Mouse (Mus musculus) heart, embryonic 15.5 days (tissue): Measurements from ENCODE around the gene Tmem208. TPM values are rescaled to one million over a fixed set of nuclear protein-coding genes. Genes with fewer than 3 reads are reported as not detected.

ENCODE experiments used
- ATAC-seq: fragments of 200-750 bp; cut with Nextera tagmentation; replicated peaks from 2 replicates; pipeline ENCODE4 v1.8.0; 2017; ENCODE audit warnings: low read depth, moderate TSS enrichment; ENCODE audit not compliant: insufficient number of reproducible peaks, insufficient read depth, low FRiP score
- H3K27ac ChIP-seq: fragments of 300-500 bp; sonication (generic); 2 replicates; pipeline ENCODE4 v1.5.1; 2015; ENCODE audit warnings: mild to moderate bottlenecking, inconsistent platforms
- H3K27me3 ChIP-seq: fragments of 300-500 bp; sonication (generic); 2 replicates; pipeline ENCODE4 v1.6.1; 2015; ENCODE audit warnings: inconsistent platforms
- H3K36me3 ChIP-seq: fragments of 300-500 bp; sonication (generic); 2 replicates; pipeline ENCODE4 v1.6.1; 2015; ENCODE audit warnings: mild to moderate bottlenecking, inconsistent platforms
- H3K4me1 ChIP-seq: fragments of 300-500 bp; sonication (generic); replicated peaks from 2 replicates; pipeline ENCODE4 v1.6.1; 2015; ENCODE audit warnings: inconsistent platforms
- H3K4me2 ChIP-seq: fragments of 300-500 bp; sonication (generic); 2 replicates; pipeline ENCODE4 v1.6.1; 2015; ENCODE audit warnings: inconsistent platforms, mild to moderate bottlenecking, moderate library complexity
- H3K4me3 ChIP-seq: fragments of 300-500 bp; sonication (generic); 2 replicates; pipeline ENCODE4 v1.5.1; 2015; ENCODE audit warnings: mild to moderate bottlenecking, inconsistent platforms
- H3K9ac ChIP-seq: fragments of 300-500 bp; sonication (generic); 2 replicates; pipeline ENCODE4 v1.6.1; 2015; ENCODE audit warnings: mild to moderate bottlenecking, inconsistent platforms
- H3K9me3 ChIP-seq: fragments of 300-500 bp; sonication (generic); replicated peaks from 2 replicates; pipeline ENCODE4 v1.6.1; 2016; ENCODE audit warnings: inconsistent platforms
- WGBS: fragments of 180-500 bp; shearing (Covaris S2); methylation state at CpG from one replicate; pipeline ENCODE4 v1.1.7; 2015; ENCODE audit warnings: mixed read lengths; 5-methylcytosine and 5-hydroxymethylcytosine counted together
- polyA plus RNA-seq: library from polyadenylated mRNA; unstranded; fragments of >200 nt; fragmentation: Nextera tagmentation; extraction: Ambion mirVana; gene quantifications from 2 replicates; pipeline ENCODE4 v1.2.1, GENCODE M21; 2015

The Tmem208 gene
- polyA plus RNA-seq, 1 experiment from 2014 or later, result 73.0 TPM

DNA sequence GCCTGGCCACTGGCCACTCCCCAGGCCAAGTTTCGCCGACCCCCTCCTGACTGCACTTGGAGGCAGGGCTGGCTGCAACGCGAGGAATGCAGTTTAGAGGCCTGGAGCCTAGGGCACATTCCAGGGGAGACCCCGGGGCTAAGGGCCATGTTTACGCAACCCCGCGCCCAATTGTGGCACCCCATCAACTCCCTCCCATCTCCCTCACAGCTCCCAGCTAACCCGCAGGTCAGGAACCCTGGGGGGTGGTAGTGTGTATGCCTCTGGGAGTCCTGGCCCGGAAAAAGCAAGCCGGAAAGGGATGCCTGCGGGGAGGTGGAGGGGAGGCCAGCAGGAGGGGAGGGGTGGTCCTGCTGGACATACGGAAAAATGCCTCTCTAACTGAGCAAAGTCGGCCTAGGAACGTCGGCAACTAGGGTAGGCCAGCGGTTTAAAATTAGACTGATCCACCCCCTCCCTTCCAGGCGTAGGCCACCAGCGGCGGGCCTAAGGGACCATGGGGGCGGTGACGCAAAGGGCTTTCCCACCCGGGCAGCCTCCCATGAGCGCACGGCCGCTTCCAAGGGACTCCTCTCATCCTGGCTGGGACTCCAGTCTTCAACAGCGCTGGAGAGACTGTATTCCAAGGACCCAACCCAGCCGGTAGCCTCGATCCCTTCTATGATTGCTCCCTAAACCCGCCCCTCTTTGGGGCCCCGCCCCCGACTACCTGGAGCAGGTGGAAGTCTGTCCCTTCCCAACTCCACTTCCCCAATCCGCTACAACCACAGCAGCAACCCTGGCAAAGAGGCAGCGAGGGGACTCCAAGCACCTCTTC, 20.7 kb downstream of the Tmem208 start:
- peak overlapping the region; percentile 97 for H3K4me2 ChIP-seq
- H3K9me3 ChIP-seq, result no peaks in the 10 kb centered on the region
- ATAC-seq, result peak; percentile 50
- peak overlapping the region; percentile 93 for H3K27ac ChIP-seq
- WGBS, result under 1% methylated on average over 34 of the region's 34 CpGs
- no peaks in the 10 kb centered on the region for H3K27me3 ChIP-seq
- peak overlapping the region; percentile 88 for H3K4me3 ChIP-seq
- peaks cover 62% of the 10 kb centered on the region for H3K4me1 ChIP-seq
- H3K9ac ChIP-seq, result peak overlapping the region; percentile 80
- H3K36me3 ChIP-seq, result no peaks in the 10 kb centered on the region

- Histone ChIP-seq H3K36me3 (no peaks in the 10 kb centered on the region), H3K9me3 (no peaks in the 10 kb centered on the region), H3K9ac (peak within 1 kb of the TSS; percentile 80), H3K4me3 (peak within 1 kb of the TSS; percentile 88), H3K27ac (peak within 1 kb of the TSS; percentile 93), H3K4me2 (peak within 1 kb of the TSS; percentile 97), H3K27me3 (no peaks in the 10 kb centered on the region), H3K4me1 (peaks cover 60% of the 10 kb centered on the region)
- under 1% methylated on average over 53 of the region's 53 CpGs for WGBS
- ATAC-seq, result peak; percentile 87
Observed at GRCm38 (mm10) chr8:105347428-105348221, 21.5 kb downstream of the Tmem208 start, which contains the start of gene Fhod1. Fhod1 (minus strand) TSS chr8:105347953.

DNA sequence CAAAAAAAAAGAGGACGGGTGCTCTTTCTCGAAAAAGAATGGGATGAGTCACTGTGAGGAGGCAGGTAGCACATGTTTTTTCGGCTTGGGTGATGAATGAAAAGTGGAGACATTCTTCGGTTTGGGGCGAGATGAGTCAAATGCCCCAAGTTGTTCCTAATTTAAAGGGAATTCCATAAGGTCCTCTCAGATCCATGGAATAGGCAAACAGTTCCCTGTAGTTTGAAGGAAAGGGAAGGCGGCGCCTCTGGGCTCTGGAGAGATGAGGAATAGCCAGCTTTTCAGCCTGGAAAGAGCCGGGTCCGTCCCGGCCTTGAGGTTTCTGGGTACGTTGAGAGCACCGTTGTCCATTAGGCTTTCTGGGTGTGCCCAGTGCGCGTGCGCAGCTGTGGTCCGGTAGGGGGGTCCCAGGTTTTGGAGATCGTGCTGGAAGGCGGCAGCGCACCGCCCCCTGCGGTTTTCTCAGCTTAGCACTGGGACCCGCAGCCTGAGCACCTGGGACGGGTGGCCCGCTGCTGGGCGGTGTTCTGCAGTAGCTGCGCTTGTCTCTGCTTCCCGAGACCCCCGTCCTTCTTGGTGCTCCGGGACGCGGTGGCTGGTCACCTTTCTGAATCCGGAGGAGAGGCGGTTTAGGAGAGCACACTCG, 22.4 kb downstream of the Tmem208 start, which contains the start of gene Slc9a5:
TSS of gene Slc9a5 (plus strand) at position 394 of the 646 bp plus-strand sequence.
- H3K4me3 ChIP-seq, result peak within 1 kb of the TSS; percentile 88
- H3K36me3 ChIP-seq, result no peaks in the 10 kb centered on the region
- under 1% methylated on average over 34 of the region's 34 CpGs for WGBS
- H3K9ac ChIP-seq, result peak within 1 kb of the TSS; percentile 80
- H3K27me3 ChIP-seq, result no peaks in the 10 kb centered on the region
- no peaks in the 10 kb centered on the region for H3K9me3 ChIP-seq
- peaks cover 60% of the 10 kb centered on the region for H3K4me1 ChIP-seq
- ATAC-seq, result no peak
- peak within 1 kb of the TSS; percentile 97 for H3K4me2 ChIP-seq
- H3K27ac ChIP-seq, result peak within 1 kb of the TSS; percentile 93

DNA sequence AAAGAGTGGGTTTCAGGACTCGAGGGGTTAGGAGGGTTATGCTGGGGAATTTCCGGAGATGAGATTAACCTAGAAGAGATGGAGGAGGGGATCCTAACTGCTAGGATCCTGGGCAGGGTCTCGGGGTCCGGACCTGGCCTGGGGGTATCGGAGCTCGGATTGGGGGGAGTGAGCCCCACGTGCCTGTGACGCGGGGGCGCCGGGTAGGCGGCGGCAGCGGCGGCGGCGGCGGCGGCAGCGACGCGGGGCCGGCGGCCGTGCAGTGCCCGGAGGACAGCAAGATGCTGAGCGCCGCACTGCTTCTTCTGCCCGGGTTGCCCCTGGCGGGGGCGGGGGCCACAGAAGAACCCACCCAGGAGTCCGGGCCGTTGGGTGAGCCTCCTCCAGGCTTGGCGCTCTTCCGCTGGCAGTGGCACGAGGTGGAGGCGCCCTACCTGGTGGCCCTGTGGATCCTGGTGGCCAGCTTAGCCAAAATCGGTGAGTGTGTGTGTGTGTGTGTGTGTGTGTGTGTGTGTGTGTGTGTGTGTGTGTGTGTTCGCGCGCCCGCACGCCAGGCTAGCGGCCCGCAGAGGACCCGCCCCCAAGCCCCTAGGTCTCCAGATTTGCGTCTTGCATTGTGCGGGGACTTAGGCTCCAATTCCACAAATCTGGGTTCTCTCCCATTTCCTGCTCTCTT, 23.1 kb downstream of the Tmem208 start:
- peak overlapping the region; percentile 88 for H3K4me3 ChIP-seq
- H3K36me3 ChIP-seq, result no peaks in the 10 kb centered on the region
- H3K27ac ChIP-seq, result peak overlapping the region; percentile 55; the same call in 1 of the 2 replicates
- WGBS, result under 1% methylated on average over 34 of the region's 48 CpGs
- no peak for ATAC-seq
- peak overlapping the region; percentile 97 for H3K4me2 ChIP-seq
- H3K27me3 ChIP-seq, result no peaks in the 10 kb centered on the region
- peak overlapping the region; percentile 64 for H3K9ac ChIP-seq
- no peaks in the 10 kb centered on the region for H3K9me3 ChIP-seq
- peaks cover 55% of the 10 kb centered on the region for H3K4me1 ChIP-seq

DNA sequence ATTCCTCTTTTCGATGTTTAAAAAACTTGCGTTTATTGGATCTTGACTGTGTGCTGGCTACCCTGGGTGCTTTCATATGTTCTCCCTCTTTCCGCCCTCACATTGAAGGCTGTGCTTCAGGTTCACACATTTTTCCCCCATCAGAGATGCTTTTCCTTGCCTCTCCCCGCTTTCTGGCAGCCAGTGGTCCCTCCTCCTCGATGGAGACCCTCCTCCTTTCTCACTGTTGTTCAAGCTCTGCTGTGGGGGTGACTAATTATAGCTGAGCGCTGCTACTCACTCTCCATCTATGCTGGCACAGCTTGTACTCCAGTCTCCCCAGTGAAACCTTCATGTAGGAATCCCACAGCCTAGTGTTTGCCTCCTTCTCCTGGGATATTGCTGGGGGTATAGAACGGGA, 24.0 kb downstream of the Tmem208 start:
- WGBS, result 27% methylated on average over 7 of the region's 7 CpGs
- no peak for ATAC-seq
- no peaks in the 10 kb centered on the region for H3K9me3 ChIP-seq
- no peak overlapping the region; the same call in 1 of the 2 replicates for H3K9ac ChIP-seq
- H3K4me1 ChIP-seq, result peaks cover 49% of the 10 kb centered on the region
- H3K27me3 ChIP-seq, result no peaks in the 10 kb centered on the region
- peak overlapping the region; percentile 88 for H3K4me3 ChIP-seq
- no peaks in the 10 kb centered on the region for H3K36me3 ChIP-seq
- H3K27ac ChIP-seq, result no peak overlapping the region
- H3K4me2 ChIP-seq, result peak overlapping the region; percentile 97

DNA sequence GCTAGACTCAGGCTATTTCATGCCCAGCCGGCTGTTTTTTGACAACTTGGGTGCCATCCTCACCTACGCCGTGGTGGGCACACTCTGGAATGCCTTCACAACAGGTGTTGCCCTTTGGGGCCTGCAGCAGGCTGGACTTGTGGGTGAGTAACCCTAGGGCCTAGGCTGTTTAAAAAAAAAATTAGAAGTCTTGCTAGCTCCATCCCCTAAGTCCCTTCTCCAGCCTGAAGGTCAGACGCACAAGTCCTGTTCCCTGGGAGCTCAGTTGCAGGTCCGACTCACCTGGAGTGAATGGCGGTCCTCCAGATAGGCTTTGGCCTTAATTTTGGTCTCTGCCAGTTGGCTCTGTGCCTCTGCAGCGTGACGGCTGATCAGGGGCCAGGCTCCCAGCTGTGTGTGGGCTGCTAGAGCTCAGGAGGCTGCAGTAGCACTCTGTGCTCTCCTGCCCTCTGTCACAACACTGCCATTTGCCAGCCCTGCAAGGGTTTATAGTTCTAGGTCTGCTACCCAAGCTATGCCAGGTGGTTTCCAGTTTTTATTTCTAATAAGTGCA, 27.5 kb downstream of the Tmem208 start:
- no peak overlapping the region for H3K27ac ChIP-seq
- no peaks in the 10 kb centered on the region for H3K9me3 ChIP-seq
- H3K4me2 ChIP-seq, result no peak overlapping the region
- H3K36me3 ChIP-seq, result no peaks in the 10 kb centered on the region
- ATAC-seq, result no peak
- whole genome bisulfite sequencing, result 73% methylated on average over 8 of the region's 8 CpGs
- no peaks in the 10 kb centered on the region for H3K27me3 ChIP-seq
- no peak overlapping the region for H3K9ac ChIP-seq
- no peak overlapping the region for H3K4me3 ChIP-seq
- peaks cover 25% of the 10 kb centered on the region for H3K4me1 ChIP-seq

DNA sequence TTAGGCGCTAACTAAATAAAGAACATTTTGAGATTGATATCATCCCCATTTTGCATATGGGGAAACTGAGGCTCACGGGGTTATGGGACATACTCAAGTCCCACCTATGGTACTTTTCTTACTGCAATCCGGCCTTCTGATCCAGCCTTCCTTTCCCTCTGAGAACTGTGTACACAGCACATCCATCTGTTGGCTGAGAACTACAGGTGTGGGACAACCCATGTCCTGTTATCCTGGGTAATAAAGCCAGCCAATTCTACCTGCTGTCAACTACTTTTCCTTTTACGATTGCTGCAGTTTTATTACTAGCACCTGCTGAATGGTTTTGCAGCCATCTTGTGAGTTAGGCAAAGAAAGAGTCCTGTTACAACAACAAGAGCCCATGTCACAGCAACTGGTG, 28.4 kb downstream of the Tmem208 start:
- WGBS, result 91% methylated on average over 4 of the region's 4 CpGs
- no peak for ATAC-seq

DNA sequence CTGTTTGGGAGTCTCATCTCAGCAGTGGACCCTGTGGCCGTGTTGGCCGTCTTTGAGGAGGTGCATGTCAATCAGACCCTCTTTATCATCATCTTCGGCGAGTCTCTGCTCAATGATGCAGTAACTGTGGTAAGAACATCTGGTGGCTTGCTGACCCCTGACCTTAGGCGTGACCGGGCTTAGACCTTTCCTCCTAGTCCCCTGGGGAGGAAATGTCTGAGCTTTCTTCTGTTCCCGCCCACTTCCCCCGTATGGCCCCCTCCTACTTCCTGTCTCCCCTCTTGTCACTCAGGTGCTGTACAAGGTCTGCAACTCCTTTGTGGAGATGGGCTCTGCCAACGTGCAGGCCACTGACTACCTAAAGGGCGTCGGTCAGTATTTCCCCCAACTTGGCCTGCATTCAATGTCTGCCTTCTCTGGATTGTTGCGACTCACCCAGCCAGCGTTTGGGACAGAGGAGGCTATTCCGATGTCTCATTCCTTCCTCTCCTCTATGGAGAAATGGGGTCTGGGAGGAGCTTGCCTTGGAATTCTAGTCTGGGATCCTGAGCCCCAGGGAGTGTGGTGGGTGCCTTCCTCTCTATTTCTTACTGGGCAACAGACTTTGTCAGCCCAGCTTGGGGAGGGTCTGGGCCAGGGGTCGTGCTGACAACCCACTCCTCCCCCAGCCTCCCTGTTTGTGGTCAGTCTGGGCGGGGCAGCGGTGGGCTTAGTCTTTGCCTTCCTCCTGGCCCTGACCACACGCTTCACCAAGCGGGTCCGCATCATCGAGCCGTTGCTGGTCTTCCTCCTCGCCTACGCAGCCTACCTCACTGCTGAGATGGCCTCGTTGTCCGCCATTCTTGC, 29.2 kb downstream of the Tmem208 start:
- Histone ChIP-seq H3K4me1 (peaks cover 9% of the 10 kb centered on the region), H3K9ac (no peak overlapping the region), H3K27ac (no peak overlapping the region), H3K4me2 (no peak overlapping the region), H3K4me3 (no peak overlapping the region), H3K9me3 (no peaks in the 10 kb centered on the region), H3K27me3 (no peaks in the 10 kb centered on the region), H3K36me3 (no peaks in the 10 kb centered on the region)
- WGBS, result 72% methylated on average over 26 of the region's 26 CpGs
- ATAC-seq, result peak; percentile 16; the same call in 1 of the 2 replicates

More for the DNA sequence above, 28.4 kb downstream of the Tmem208 start:
- Histone ChIP-seq H3K9ac (no peak overlapping the region), H3K9me3 (no peaks in the 10 kb centered on the region), H3K4me3 (no peak overlapping the region), H3K4me2 (no peak overlapping the region), H3K27ac (no peak overlapping the region), H3K4me1 (peaks cover 18% of the 10 kb centered on the region), H3K36me3 (no peaks in the 10 kb centered on the region), H3K27me3 (no peaks in the 10 kb centered on the region)

DNA sequence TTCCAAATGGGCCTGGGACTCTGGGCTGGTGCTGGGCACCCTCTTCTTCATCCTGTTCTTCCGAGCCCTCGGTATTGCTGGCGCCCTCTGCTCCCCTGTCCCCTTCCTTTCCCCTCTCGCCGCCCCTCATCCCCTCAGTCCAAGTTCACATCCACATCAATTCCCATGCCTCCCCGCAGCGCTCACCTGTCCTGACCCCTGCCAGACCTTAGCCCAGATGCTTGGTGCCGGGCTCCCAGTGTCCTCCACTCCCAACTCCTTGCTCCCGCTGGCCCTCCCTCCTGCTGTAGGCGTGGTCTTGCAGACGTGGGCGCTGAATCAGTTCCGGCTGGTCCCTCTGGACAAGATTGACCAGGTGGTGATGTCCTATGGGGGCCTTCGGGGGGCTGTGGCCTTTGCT, 30.5 kb downstream of the Tmem208 start:
- H3K36me3 ChIP-seq, result no peaks in the 10 kb centered on the region
- ATAC-seq, result no peak
- H3K4me1 ChIP-seq, result peaks cover 7% of the 10 kb centered on the region
- H3K4me2 ChIP-seq, result no peak overlapping the region
- no peak overlapping the region for H3K27ac ChIP-seq
- no peak overlapping the region for H3K4me3 ChIP-seq
- no peak overlapping the region for H3K9ac ChIP-seq
- WGBS, result 83% methylated on average over 14 of the region's 14 CpGs
- H3K9me3 ChIP-seq, result no peaks in the 10 kb centered on the region
- no peaks in the 10 kb centered on the region for H3K27me3 ChIP-seq

- ATAC-seq, result no peak
Observed at GRCm38 (mm10) chr8:105359208-105359607, 33.1 kb downstream of the Tmem208 start.

More at GRCm38 (mm10) chr8:105359208-105359607, 33.1 kb downstream of the Tmem208 start:
- Histone ChIP-seq H3K4me1 (peaks cover 11% of the 10 kb centered on the region), H3K27me3 (0 out of 2 replicates have a peak, but pooled peaks cover 2% of the 10 kb centered on the region), H3K27ac (no peak overlapping the region), H3K9me3 (no peaks in the 10 kb centered on the region), H3K4me3 (no peak overlapping the region), H3K4me2 (no peak overlapping the region), H3K36me3 (no peaks in the 10 kb centered on the region), H3K9ac (no peak overlapping the region)
- 72% methylated on average over 15 of the region's 15 CpGs for WGBS
